Mouse (Mus musculus) myocyte (in vitro differentiated cells): ENCODE data around the gene Tmem39b. TPM values are rescaled to one million over a fixed set of nuclear protein-coding genes. Genes with fewer than 3 reads are reported as not detected.

Source experiments
- H3K27me3 ChIP-seq: one replicate; pipeline ENCODE4 v1.6.1; 2011; ENCODE audit not compliant: control insufficient read depth, insufficient read depth, insufficient read length
- H3K36me3 ChIP-seq: one replicate; pipeline ENCODE4 v1.6.1; 2011; ENCODE audit not compliant: control insufficient read depth, insufficient read depth
- H3K4me2 ChIP-seq: one replicate; pipeline ENCODE4 v1.6.1; 2011; ENCODE audit warnings: low read depth, control low read depth
- H3K4me3 ChIP-seq: one replicate; pipeline ENCODE4 v1.5.1; 2011; ENCODE audit warnings: mild to moderate bottlenecking, control low read depth, moderate library complexity
- H3K79me2 ChIP-seq: one replicate; pipeline ENCODE4 v1.6.1; 2011; ENCODE audit not compliant: control insufficient read depth, insufficient read depth
- H3ac ChIP-seq: one replicate; pipeline ENCODE4 v1.6.1; 2011; ENCODE audit not compliant: control insufficient read depth, insufficient read length
- CEBPB ChIP-seq: IDR thresholded peaks from 2 replicates; pipeline ENCODE4 v1.6.1; 2011; ENCODE audit warnings: mild to moderate bottlenecking, moderate library complexity; ENCODE audit not compliant: poor library complexity, insufficient read depth, severe bottlenecking
- E2F4 ChIP-seq: IDR thresholded peaks from one replicate; pipeline ENCODE4 v1.6.1; 2011; ENCODE audit warnings: mild to moderate bottlenecking, control low read depth, moderate library complexity; ENCODE audit not compliant: insufficient read depth
- MAX ChIP-seq: IDR thresholded peaks from one replicate; pipeline ENCODE4 v1.6.1; 2011; ENCODE audit warnings: low read depth, mild to moderate bottlenecking, control low read depth
- MYOD1 ChIP-seq, 3 experiments: IDR thresholded peaks; one replicate each; pipeline ENCODE4 v1.6.1; 2011; ENCODE audit warnings: control low read depth in 2 of 3, low read depth in 2 of 3, mild to moderate bottlenecking in 2 of 3, moderate library complexity in 1 of 3; ENCODE audit not compliant: insufficient read length in 2 of 3, control insufficient read depth in 1 of 3
- MYOG ChIP-seq, 3 experiments: IDR thresholded peaks; one replicate each; pipeline ENCODE4 v1.6.1; 2011; ENCODE audit warnings: control low read depth in 2 of 3, low read depth in 2 of 3, mild to moderate bottlenecking in 2 of 3; ENCODE audit not compliant: insufficient read length in 2 of 3, control insufficient read depth in 1 of 3, insufficient read depth in 1 of 3
- POLR2A ChIP-seq: IDR thresholded peaks from one replicate; pipeline ENCODE4 v1.6.1; 2011; ENCODE audit warnings: low read depth, mild to moderate bottlenecking, control low read depth, moderate library complexity; ENCODE audit not compliant: insufficient read length
- POLR2AphosphoS2 ChIP-seq: IDR thresholded peaks from one replicate; pipeline ENCODE4 v1.6.1; 2011; ENCODE audit warnings: low read depth, control low read depth; ENCODE audit not compliant: insufficient read length
- REST ChIP-seq: IDR thresholded peaks from one replicate; pipeline ENCODE4 v1.6.1; 2011; ENCODE audit warnings: mild to moderate bottlenecking, control low read depth, moderate library complexity; ENCODE audit not compliant: insufficient read depth, insufficient read length
- SRF ChIP-seq: IDR thresholded peaks from one replicate; pipeline ENCODE4 v1.6.1; 2011; ENCODE audit warnings: low read depth; ENCODE audit not compliant: control insufficient read depth, insufficient read length
- TCF12 ChIP-seq: IDR thresholded peaks from one replicate; pipeline ENCODE4 v1.6.1; 2011; ENCODE audit warnings: mild to moderate bottlenecking, control low read depth; ENCODE audit not compliant: poor library complexity, insufficient read depth, severe bottlenecking
- TCF3 ChIP-seq: IDR thresholded peaks from one replicate; pipeline ENCODE4 v1.6.1; 2011; ENCODE audit warnings: low read depth, control low read depth; ENCODE audit not compliant: insufficient read length
- USF1 ChIP-seq: IDR thresholded peaks from one replicate; pipeline ENCODE4 v1.6.1; 2011; ENCODE audit warnings: low read depth, mild to moderate bottlenecking, control low read depth, moderate library complexity
- polyA plus RNA-seq: library from polyadenylated mRNA; unstranded; fragments of >200 nt; fragmentation: generic; extraction: Trizol; gene quantifications from one replicate; pipeline ENCODE4 v1.2.1, GENCODE M21; 2012; ENCODE audit warnings: missing spikeins

Tmem39b gene
- polyA plus RNA-seq, 1 experiment: 9.7 TPM

DNA sequence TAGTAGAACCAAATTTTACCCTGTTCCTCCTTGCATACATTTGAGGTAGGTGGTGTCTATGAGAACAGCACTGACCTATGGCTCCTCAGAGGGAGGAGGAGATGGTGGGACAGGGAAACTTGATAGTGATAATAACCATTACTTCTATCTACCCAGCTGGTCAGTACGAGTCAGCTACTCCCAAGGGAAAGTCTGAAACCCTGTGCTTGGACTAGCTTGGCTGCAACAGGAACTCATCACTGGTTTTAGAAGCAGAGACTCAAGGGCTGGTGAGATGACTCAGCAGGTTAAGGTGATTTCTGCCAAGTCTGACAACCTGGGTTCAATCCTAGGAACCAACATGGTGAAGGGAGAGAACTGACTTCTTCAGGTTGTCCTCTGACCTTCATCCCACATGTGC lies 48.0 kb downstream of the Tmem39b start:
- H3K36me3 ChIP-seq: peaks cover 61% of the 10 kb centered on the region
- no peak overlapping the region for H3K4me3 ChIP-seq
- H3K4me2 ChIP-seq: no peak overlapping the region
- TF ChIP-seq E2F4 (no peak), MYOG (IDR thresholded peaks at IDR 0.05; ENCODE audit: control insufficient read depth in 1 of 3, insufficient read depth in 1 of 3, insufficient read length in 2 of 3, low read depth in 2 of 3) (no peak), MYOD1 (IDR thresholded peaks at IDR 0.05; ENCODE audit: control insufficient read depth in 1 of 3, insufficient read length in 2 of 3, low read depth in 2 of 3) (no peak), POLR2A (no peak), SRF (no peak), REST (no peak), USF1 (no peak), MAX (no peak), CEBPB (no peak), TCF12 (no peak), POLR2AphosphoS2 (no peak), TCF3 (no peak)
- no peaks in the 10 kb centered on the region for H3K79me2 ChIP-seq
- H3ac ChIP-seq: no peak overlapping the region
- H3K27me3 ChIP-seq: no peaks in the 10 kb centered on the region

DNA sequence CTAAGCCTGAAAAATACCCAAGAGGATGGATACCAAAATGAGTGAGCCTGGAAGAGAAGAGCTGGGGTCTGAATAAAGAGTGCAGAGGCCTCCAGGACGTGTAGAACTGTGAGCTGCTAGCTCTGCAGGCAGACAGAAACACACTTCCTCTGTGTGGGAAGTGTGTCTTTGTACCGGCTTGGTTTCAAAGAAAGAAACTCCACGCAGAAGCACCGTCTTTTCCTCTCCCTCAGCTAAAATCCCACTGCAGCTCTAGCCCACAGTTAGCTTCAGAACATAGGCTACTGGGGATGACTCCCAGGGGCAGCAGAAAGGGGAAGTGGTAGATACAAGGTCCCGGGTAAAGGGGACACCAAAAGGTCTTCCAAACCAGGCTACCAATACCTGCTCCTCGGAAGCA lies 51.4 kb downstream of the Tmem39b start:
- Histone ChIP-seq H3K4me2 (no peak overlapping the region), H3K27me3 (no peaks in the 10 kb centered on the region), H3K4me3 (no peak overlapping the region), H3K36me3 (peaks cover 30% of the 10 kb centered on the region), H3ac (no peak overlapping the region), H3K79me2 (peaks cover 2% of the 10 kb centered on the region)
- TF ChIP-seq POLR2AphosphoS2: no peak
- no peak for TF ChIP-seq TCF3
- no peak for TF ChIP-seq TCF12
- TF ChIP-seq REST: no peak

- Histone ChIP-seq H3K4me2 (peak overlapping the region; percentile 86), H3ac (no peak overlapping the region), H3K4me3 (peak overlapping the region; percentile 54), H3K27me3 (no peaks in the 10 kb centered on the region), H3K79me2 (peaks cover 25% of the 10 kb centered on the region), H3K36me3 (peaks cover 10% of the 10 kb centered on the region)
- no peak for TF ChIP-seq POLR2A
- TF ChIP-seq TCF3: no peak
- TF ChIP-seq MYOD1 (IDR thresholded peaks at IDR 0.05; ENCODE audit: control insufficient read depth in 1 of 3, insufficient read length in 2 of 3, low read depth in 2 of 3): peak in 2 of 3 experiments; percentile 37 to 67
- TF ChIP-seq MYOG (IDR thresholded peaks at IDR 0.05; ENCODE audit: control insufficient read depth in 1 of 3, insufficient read depth in 1 of 3, insufficient read length in 2 of 3, low read depth in 2 of 3): peak in 2 of 3 experiments; percentile 57 to 68
Measured at GRCm38 (mm10) chr4:129641756-129642155, 54.9 kb downstream of the Tmem39b start.

DNA sequence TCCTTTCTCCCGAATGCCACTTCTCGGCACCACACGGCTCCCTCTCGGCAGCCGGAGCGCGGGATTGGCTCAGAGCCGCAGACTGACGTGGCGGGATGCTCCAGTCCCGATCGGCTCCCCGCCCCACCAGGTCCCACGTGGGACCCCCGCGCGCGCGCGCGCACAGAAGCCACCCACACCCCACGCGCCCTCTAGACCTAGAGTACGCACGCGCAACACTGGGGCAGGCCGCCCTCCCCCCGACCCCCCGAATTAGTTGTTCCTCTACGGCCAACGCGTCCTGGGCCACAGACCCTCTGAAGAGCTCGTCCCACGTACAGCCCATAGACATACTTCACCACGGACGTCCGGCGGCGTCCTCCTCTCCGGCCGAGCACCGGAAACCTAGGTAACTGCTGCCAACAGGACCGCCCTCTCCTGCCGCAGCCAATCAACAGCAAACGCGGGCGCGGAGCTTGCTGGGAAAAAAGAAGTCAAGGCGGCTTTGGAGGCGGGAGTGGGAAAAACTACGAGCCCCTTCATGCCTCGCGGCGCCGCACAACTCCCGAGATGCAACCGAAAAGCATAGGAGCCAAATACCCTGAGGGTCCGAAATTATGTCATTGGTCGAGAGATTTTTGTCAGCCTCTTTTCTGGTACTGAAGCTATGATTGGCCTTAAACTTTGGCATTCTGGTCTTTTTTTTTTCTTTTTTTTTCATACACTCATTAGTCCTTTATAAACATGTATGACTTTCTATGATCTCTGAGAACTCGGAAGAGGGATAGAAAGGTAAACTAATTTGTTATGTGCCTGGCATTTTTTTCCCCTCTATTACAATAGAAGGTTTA lies 55.8 kb downstream of the Tmem39b start, which contains the start of gene Txlna:
TSS of gene Txlna (minus strand) at position 428 of the 830 bp plus-strand sequence.
- Histone ChIP-seq H3ac (peak within 1 kb of the TSS; percentile 14), H3K79me2 (peaks cover 25% of the 10 kb centered on the region), H3K27me3 (no peaks in the 10 kb centered on the region), H3K4me3 (peak within 1 kb of the TSS; percentile 54), H3K4me2 (peak within 1 kb of the TSS; percentile 86), H3K36me3 (peaks cover 19% of the 10 kb centered on the region)
- TF ChIP-seq POLR2AphosphoS2: peak; percentile 78
- no peak for TF ChIP-seq MAX
- TF ChIP-seq SRF: peak; percentile 42
- TF ChIP-seq TCF12: no peak
- peak in 1 of 3 experiments; percentile 19 for TF ChIP-seq MYOD1 (IDR thresholded peaks at IDR 0.05; ENCODE audit: control insufficient read depth in 1 of 3, insufficient read length in 2 of 3, low read depth in 2 of 3)
- TF ChIP-seq TCF3: no peak
- TF ChIP-seq POLR2A: peak; percentile 71
- peak; percentile 37 for TF ChIP-seq USF1
- no peak for TF ChIP-seq REST
- TF ChIP-seq MYOG (IDR thresholded peaks at IDR 0.05; ENCODE audit: control insufficient read depth in 1 of 3, insufficient read depth in 1 of 3, insufficient read length in 2 of 3, low read depth in 2 of 3): no peak
- TF ChIP-seq E2F4: peak; percentile 68
- no peak for TF ChIP-seq CEBPB
